ENCODE assay signal across 23 mouse cellular contexts in the genomic region with DNA sequence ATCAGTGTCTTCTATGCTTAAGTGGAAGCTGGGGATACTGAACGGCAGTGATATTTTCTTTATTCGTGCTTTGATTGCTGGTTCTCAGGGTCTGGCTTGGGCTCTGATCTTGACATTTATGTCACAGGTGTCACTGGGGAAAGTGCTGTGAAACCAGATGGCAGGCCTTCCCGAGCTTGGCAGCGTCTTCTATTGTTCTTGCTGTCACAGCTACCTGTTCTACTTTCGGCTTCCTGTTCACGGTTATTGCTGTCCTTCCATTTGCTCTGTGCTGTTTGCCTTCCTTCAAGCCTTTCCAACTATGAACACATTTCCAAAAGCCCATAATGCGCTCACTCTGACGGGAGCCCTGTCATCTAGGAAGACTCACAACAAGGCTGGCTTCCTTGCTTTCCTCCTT. TPM values are rescaled to one million over a fixed set of nuclear protein-coding genes. Genes with fewer than 3 reads are reported as not detected.
DNase-seq lines count a peak whose midpoint lies in the region; ATAC-seq and TF ChIP-seq lines count a peak whose summit lies in the region.
"Had no signal": no experiment of that assay in that cellular context is flagged by ENCODE, and none has a peak within 500 bp of the region (broad histone marks: within the 10 kb centered on the region; RNA-seq: fewer than 3 reads in every experiment).

No protein-coding gene starts in this region.

- peak overlapping the region; percentile 11 for H3K27ac ChIP-seq in layer of hippocampus, adult 2 months
- no peak overlapping the region for H3K27ac ChIP-seq in heart, embryonic 11.5 days (ENCODE audit: low read depth, low read length)
- H3K27ac ChIP-seq: kidney, embryonic 15.5 days; limb, embryonic 12.5 days; midbrain, embryonic 10.5 days had no signal

- H3K4me1 ChIP-seq in heart, embryonic 11.5 days (ENCODE audit: control insufficient read depth, insufficient read depth, low read length) = no peaks in the 10 kb centered on the region
- H3K4me1 ChIP-seq: kidney, embryonic 15.5 days; limb, embryonic 12.5 days; midbrain, embryonic 10.5 days had no signal

- DNase-seq in layer of hippocampus, adult 2 months (ENCODE audit: low spot score in 2 of 2) = no peak
- DNase-seq in layer of hippocampus, postnatal 36 days = no peak
- DNase-seq in cerebellum, adult 11-12 months = peak; percentile 97
- DNase-seq in cerebellum, adult 8-10 months = peak; percentile 92
- peak; percentile 91 to 95 for DNase-seq in cerebellum, postnatal 36 days
- DNase-seq in adrenal gland, adult 18-20 months (ENCODE audit: low spot score in 2 of 2) = no peak
- no peak for DNase-seq in ovary, postnatal 14 days (ENCODE audit: low spot score)
- DNase-seq: adrenal gland, postnatal 36 days; gastrocnemius, postnatal 10 days; heart, postnatal 14 days; kidney, adult 11 months; liver, postnatal 0 days; lung, postnatal 10 days; thymus, postnatal 14 days had no signal

- no peak for TF ChIP-seq CTCF in layer of hippocampus, adult 2 months (conservative IDR thresholded peaks at IDR 0.05)

- no peak overlapping the region for H3K9ac ChIP-seq in heart, embryonic 11.5 days (ENCODE audit: low read depth, low read length)
- H3K9ac ChIP-seq: heart, embryonic 12.5 days; kidney, embryonic 15.5 days; limb, embryonic 12.5 days; liver, postnatal 0 days had no signal

- no peaks in the 10 kb centered on the region for H3K27me3 ChIP-seq in heart, embryonic 11.5 days (ENCODE audit: control insufficient read depth, insufficient read depth, low read length)
- H3K27me3 ChIP-seq: heart, embryonic 12.5 days; kidney, embryonic 15.5 days; limb, embryonic 12.5 days had no signal

- no peak for ATAC-seq in heart, embryonic 11.5 days (replicated peaks; ENCODE audit: insufficient number of reproducible peaks, low FRiP score, low TSS enrichment)
- ATAC-seq: liver, postnatal 0 days had no signal

- H3K4me2 ChIP-seq in heart, embryonic 11.5 days = no peak overlapping the region
- H3K4me2 ChIP-seq: heart, embryonic 12.5 days; kidney, embryonic 15.5 days; limb, embryonic 12.5 days; liver, embryonic 11.5 days had no signal

- WGBS in heart, embryonic 11.5 days (ENCODE audit: insufficient replicate concordance) = 67% methylated on average over 8 of the region's 8 CpGs

- no peak overlapping the region for H3K4me3 ChIP-seq in layer of hippocampus, adult 2 months
- H3K4me3 ChIP-seq in heart, embryonic 11.5 days (ENCODE audit: low read depth, low read length) = no peak overlapping the region
- H3K4me3 ChIP-seq: heart, embryonic 12.5 days; kidney, embryonic 15.5 days; limb, embryonic 12.5 days; midbrain, embryonic 10.5 days had no signal

- H3K9me3 ChIP-seq in heart, embryonic 11.5 days (replicated peaks; ENCODE audit: control insufficient read depth, low read length) = no peaks in the 10 kb centered on the region
- H3K9me3 ChIP-seq: heart, embryonic 12.5 days; kidney, embryonic 15.5 days; limb, embryonic 12.5 days; midbrain, embryonic 10.5 days had no signal

- H3K36me3 ChIP-seq in heart, embryonic 11.5 days (ENCODE audit: control insufficient read depth, insufficient read depth, low read length) = no peaks in the 10 kb centered on the region
- H3K36me3 ChIP-seq: heart, embryonic 12.5 days; kidney, embryonic 15.5 days; limb, embryonic 12.5 days; midbrain, embryonic 10.5 days had no signal

RNA-seq across cellular contexts. Expression of gene Scn2a, which starts 37.9 kb away (rescaled TPM):
- 100 to 1,000 TPM; 244 to 256 TPM for total RNA-seq in layer of hippocampus, adult 2 months (2021)
- 100 to 1,000 TPM; 247 to 255 TPM for total RNA-seq in layer of hippocampus, postnatal 36 days (2021)
- total RNA-seq in adrenal gland, adult 18-20 months (2021) = under 1 TPM; 0.80 to 0.83 TPM
- polyA plus RNA-seq in heart, embryonic 11.5 days (2014; fragmentation: Nextera tagmentation; extraction: Ambion mirVana) = 1.2 and 1.7 TPM in 2 replicates
- total RNA-seq: granulocyte monocyte progenitor cell, adult 5-6 weeks; MEL; neutrophil, adult 5-6 weeks had no signal

Comparison
In these comparisons a context has a peak if more than half of its experiments do, and no peak if none do; other contexts are left out.
1. DNase-seq: peak in cerebellum, adult 11-12 months (single experiment), cerebellum, adult 8-10 months (single experiment) and cerebellum, postnatal 36 days (2 of 2); none in layer of hippocampus, adult 2 months (0 of 2), layer of hippocampus, postnatal 36 days (0 of 2), adrenal gland, adult 18-20 months (0 of 2) and ovary, postnatal 14 days (single experiment).
2. RNA of gene Scn2a, which starts 37.9 kb away (total RNA-seq): 244 to 256 TPM in layer of hippocampus, adult 2 months and 247 to 255 TPM in layer of hippocampus, postnatal 36 days; 0.80 to 0.83 TPM in adrenal gland, adult 18-20 months; every median in the first group is over 100 times any median in the second.